Mouse (Mus musculus) forebrain, embryonic 11.5 days (tissue): ENCODE measurements around the gene Fuk. TPM values are rescaled to one million over a fixed set of nuclear protein-coding genes. Genes with fewer than 3 reads are reported as not detected.

ENCODE experiments used
- ATAC-seq: fragments of 200-750 bp; cut with Nextera tagmentation; replicated peaks from 2 replicates; pipeline ENCODE4 v1.8.0; 2017; ENCODE audit warnings: moderate TSS enrichment; ENCODE audit not compliant: low FRiP score
- DNase-seq: peaks from one replicate; pipeline ENCODE4 v3.0.0-alpha.2; 2017; ENCODE audit warnings: low spot score
- H3K27ac ChIP-seq: fragments of 300-500 bp; sonication (generic); 2 replicates; pipeline ENCODE4 v1.5.1; 2014; ENCODE audit warnings: low read depth, low read length
- H3K27me3 ChIP-seq: fragments of 300-500 bp; sonication (generic); 2 replicates; pipeline ENCODE4 v1.6.1; 2014; ENCODE audit warnings: mild to moderate bottlenecking, low read length, mixed read lengths; ENCODE audit not compliant: control insufficient read depth, insufficient read depth
- H3K36me3 ChIP-seq: fragments of 300-500 bp; sonication (generic); 2 replicates; pipeline ENCODE4 v1.6.1; 2014; ENCODE audit warnings: mild to moderate bottlenecking, low read length, moderate library complexity, mixed read lengths; ENCODE audit not compliant: control insufficient read depth, insufficient read depth
- H3K4me1 ChIP-seq: fragments of 300-500 bp; sonication (generic); replicated peaks from 2 replicates; pipeline ENCODE4 v1.6.1; 2014; ENCODE audit warnings: low read length, mixed read lengths; ENCODE audit not compliant: control insufficient read depth, insufficient read depth
- H3K4me2 ChIP-seq: fragments of 300-500 bp; sonication (generic); 2 replicates; pipeline ENCODE4 v1.6.1; 2014; ENCODE audit warnings: low read depth, mild to moderate bottlenecking, low read length, moderate library complexity, mixed read lengths; ENCODE audit not compliant: severe bottlenecking
- H3K4me3 ChIP-seq: fragments of 300-500 bp; sonication (generic); 2 replicates; pipeline ENCODE4 v1.5.1; 2014; ENCODE audit warnings: low read depth, low read length
- H3K9ac ChIP-seq: fragments of 300-500 bp; sonication (generic); 2 replicates; pipeline ENCODE4 v1.6.1; 2014; ENCODE audit warnings: low read length
- H3K9me3 ChIP-seq: fragments of 300-500 bp; sonication (generic); 2 replicates; pipeline ENCODE4 v1.6.1; 2016; ENCODE audit warnings: low read length, mixed read lengths; ENCODE audit not compliant: control insufficient read depth
- WGBS: fragments of 180-500 bp; shearing (Covaris S2); extraction: QIAGEN DNeasy Blood & Tissue Kit; methylation state at CpG from one replicate; pipeline ENCODE4 v1.1.7; 2014; 5-methylcytosine and 5-hydroxymethylcytosine counted together
- polyA plus RNA-seq: library from polyadenylated mRNA; unstranded; fragments of >200 nt; fragmentation: Nextera tagmentation; extraction: Ambion mirVana; gene quantifications from 2 replicates; pipeline ENCODE4 v1.2.1, GENCODE M21; 2014

Gene Fuk
- polyA plus RNA-seq, result 9.5 and 11.1 TPM in 2 replicates

DNA sequence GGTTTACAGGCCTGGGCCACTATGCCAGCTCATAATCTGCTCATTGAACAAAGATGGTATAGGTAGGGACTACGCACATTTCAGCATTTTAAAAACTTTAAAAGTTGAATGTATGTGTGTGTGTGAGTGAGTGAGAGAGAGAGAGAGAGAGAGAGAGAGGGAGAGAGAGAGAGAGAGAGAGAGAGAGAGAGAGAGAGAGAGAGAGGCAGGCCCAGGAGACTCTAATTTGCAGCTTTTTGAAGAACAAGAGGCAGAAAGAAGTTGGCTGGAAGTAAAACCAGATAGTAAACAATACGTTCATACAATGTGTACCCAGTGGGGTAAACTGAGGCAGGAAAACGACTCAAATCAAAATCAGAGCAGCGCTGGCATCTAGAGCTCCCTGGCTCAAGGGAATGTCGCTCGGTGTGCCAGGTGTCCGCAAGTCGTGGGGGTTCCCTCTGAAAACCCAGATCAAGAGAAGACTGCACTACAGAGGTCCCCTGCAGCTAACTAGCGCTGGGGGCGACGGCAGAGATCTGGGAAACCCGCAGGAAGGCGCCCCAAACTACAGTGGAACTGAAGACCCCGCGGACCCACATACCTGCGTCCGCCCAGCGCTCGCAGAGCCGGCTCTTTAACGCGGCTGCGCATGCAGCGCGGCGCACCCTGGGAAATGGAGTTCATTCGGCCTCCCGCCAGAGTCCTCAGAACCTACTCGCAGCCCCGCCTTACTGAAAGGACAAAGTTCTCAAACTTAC is at the start of gene Fuk:
Gene Fuk, minus strand, starts transcription at position 650 of the 740 bp plus-strand sequence.
- peak; percentile 95 for ATAC-seq
- H3K9ac ChIP-seq, result peak within 1 kb of the TSS; percentile 74
- peak within 1 kb of the TSS; percentile 71 for H3K4me3 ChIP-seq
- H3K4me1 ChIP-seq, result no peaks in the 10 kb centered on the region
- no peaks in the 10 kb centered on the region for H3K36me3 ChIP-seq
- peak within 1 kb of the TSS; percentile 63 for H3K4me2 ChIP-seq
- H3K9me3 ChIP-seq, result no peaks in the 10 kb centered on the region
- WGBS, result 3% methylated on average over 30 of the region's 30 CpGs
- H3K27me3 ChIP-seq, result no peaks in the 10 kb centered on the region
- no peak within 1 kb of the TSS for H3K27ac ChIP-seq
- peak; percentile 88 for DNase-seq

DNA sequence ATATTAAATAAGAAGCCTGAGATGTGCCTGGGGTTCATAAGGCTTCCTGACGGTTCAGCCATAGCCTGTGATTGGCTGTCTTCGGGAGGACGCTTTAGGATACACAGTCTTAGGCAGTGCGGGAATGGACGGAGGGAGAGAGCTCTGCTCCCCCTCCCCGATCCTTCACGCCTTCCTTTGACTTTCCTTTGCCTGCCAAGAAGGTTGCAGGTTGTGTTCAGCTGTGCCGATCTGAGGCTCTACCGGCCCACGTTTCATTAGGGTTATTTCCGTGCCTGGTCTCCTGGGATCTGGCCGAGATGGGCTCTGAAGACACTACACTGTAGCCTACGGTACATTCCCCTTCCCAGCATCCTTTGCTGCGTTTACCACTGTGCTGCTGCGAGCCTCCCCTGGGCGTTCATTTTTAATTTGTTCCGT is 47.8 kb upstream of the Fuk start:
- no peaks in the 10 kb centered on the region for H3K27me3 ChIP-seq
- H3K9ac ChIP-seq, result no peak overlapping the region
- ATAC-seq (no peak), DNase-seq (no peak)
- H3K4me1 ChIP-seq, result no peaks in the 10 kb centered on the region
- no peak overlapping the region for H3K4me3 ChIP-seq
- H3K36me3 ChIP-seq, result no peaks in the 10 kb centered on the region; the same call in 1 of the 2 replicates
- H3K4me2 ChIP-seq, result no peak overlapping the region
- H3K9me3 ChIP-seq, result no peaks in the 10 kb centered on the region
- WGBS, result 87% methylated on average over 17 of the region's 17 CpGs
- H3K27ac ChIP-seq, result no peak overlapping the region

DNA sequence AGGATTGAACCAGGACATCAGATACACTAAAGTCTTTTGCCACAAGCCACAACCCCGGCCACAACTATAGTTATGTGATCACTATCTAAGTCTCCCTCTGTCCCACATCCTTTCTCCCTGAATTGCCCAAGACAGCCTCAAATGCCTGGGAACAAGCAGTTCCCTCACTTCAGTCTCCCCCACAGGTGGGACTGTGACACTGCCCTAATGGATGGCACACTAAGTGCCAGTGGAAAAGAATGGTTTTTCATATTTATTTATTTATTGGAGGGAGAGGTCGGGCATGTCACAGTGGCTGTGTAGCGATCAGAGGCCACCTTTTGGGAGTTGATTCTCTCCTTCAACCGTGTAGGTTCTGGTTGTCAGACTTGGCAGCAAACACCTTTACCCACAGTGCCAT is 43.4 kb upstream of the Fuk start:
- H3K27me3 ChIP-seq, result no peaks in the 10 kb centered on the region
- no peak overlapping the region for H3K9ac ChIP-seq
- H3K27ac ChIP-seq, result no peak overlapping the region
- no peaks in the 10 kb centered on the region for H3K36me3 ChIP-seq
- H3K4me2 ChIP-seq, result no peak overlapping the region
- no peaks in the 10 kb centered on the region for H3K9me3 ChIP-seq
- no peak overlapping the region for H3K4me3 ChIP-seq
- H3K4me1 ChIP-seq, result no peaks in the 10 kb centered on the region
- WGBS, result 87% methylated on average over 4 of the region's 4 CpGs
- no peak for DNase-seq
- ATAC-seq, result no peak

DNA sequence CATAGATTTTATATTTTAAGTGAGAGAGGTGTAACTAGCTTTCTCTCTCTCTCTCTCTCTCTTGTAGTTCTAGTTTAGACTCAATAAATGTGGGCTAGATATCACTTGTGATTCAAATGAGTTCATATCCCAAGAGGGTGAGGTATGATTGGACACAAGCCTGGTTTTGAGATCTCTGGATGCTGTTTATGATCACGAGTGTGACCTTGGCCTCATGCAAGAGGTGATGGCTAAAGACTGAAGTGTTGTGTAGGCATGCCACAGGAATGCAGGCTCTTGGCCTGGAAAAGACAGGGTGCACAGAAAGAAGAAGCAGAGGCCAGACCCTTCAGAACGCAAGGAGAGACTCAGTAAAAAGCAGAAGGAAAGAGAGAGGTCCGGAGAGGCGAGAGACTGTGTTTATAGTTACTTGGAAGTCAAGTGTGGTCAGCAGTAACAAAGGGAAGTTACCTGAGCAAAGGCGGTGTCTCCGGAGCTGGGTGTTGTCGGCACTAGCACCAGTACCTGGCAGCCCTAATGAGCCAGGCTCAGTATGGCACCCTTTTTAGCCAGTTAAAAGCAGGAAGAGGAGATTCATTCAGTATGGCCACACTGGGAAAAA is 42.1 kb upstream of the Fuk start:
- no peaks in the 10 kb centered on the region for H3K27me3 ChIP-seq
- ATAC-seq (no peak), DNase-seq (no peak)
- no peak overlapping the region for H3K9ac ChIP-seq
- no peaks in the 10 kb centered on the region for H3K4me1 ChIP-seq
- H3K4me3 ChIP-seq, result no peak overlapping the region
- H3K9me3 ChIP-seq, result no peaks in the 10 kb centered on the region
- no peak overlapping the region for H3K27ac ChIP-seq
- 88% methylated on average over 7 of the region's 7 CpGs for WGBS
- H3K4me2 ChIP-seq, result no peak overlapping the region
- H3K36me3 ChIP-seq, result no peaks in the 10 kb centered on the region

DNA sequence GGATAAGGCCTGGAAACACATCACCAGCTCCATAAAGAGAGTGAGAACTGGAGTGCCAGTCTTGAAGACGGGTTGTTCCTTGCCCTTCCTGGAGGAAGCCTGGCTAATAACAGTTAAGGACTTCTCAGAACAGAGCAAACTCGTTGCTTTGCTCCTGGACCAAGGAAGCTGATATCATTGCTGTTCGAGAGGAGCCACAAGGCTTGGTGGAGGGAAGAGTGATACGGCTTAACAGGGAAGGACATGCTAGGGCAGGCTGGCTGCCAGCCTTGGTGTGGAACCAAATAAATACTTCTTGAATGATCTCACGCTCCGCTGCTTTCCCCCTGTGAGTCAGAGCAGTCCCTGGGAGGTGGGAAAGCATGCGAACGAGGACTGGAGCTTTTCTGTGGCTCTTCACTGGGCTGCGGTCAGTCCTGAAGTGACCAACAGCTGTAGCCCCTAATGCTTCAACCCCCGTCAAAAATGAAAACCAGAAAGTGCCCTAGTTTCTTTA is 39.2 kb upstream of the Fuk start:
- Histone ChIP-seq H3K27me3 (no peaks in the 10 kb centered on the region), H3K4me2 (no peak overlapping the region), H3K4me3 (no peak overlapping the region), H3K9me3 (no peaks in the 10 kb centered on the region), H3K4me1 (no peaks in the 10 kb centered on the region), H3K36me3 (no peaks in the 10 kb centered on the region), H3K9ac (no peak overlapping the region), H3K27ac (no peak overlapping the region)
- DNase-seq (no peak), ATAC-seq (no peak)
- WGBS, result 71% methylated on average over 10 of the region's 10 CpGs

DNA sequence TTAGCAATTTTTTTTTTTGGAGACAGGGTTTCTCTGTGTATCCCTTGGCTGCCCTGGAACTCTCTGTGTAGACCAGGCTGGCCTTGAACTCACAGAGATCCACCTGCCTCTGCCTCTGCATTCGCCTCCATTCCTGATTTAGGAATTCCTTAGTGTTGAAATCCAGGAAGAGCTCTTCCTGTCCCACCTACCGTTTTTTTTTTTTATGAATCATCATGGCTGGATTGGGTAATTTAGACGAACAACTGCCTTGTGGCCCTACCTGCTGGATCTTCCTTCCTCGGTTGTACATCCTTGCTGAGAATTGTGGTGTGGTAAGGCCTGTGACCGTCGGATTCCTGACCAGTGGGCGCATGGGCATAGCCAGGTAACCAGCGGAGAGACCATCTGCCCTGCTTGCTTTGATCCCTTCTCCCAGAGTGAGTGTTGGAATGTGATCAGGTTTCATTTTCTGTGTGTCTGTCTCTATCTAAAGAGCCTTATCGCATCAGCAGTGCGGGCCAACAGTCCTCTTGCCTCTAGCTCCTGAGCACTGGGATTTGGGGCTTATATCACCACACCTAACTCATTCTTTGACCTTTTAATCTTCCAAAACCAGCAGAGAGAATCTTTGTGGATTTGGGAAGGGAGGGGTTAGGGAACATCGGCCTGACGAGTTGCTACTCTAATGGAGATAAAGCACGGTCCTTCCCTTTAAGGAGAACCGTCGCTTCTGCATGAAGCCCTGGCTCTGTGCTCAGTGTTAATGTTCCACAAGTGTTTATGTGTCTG is 38.6 kb upstream of the Fuk start:
- Histone ChIP-seq H3K4me3 (no peak overlapping the region), H3K9ac (no peak overlapping the region), H3K27ac (no peak overlapping the region), H3K4me1 (no peaks in the 10 kb centered on the region), H3K4me2 (no peak overlapping the region), H3K9me3 (no peaks in the 10 kb centered on the region), H3K27me3 (no peaks in the 10 kb centered on the region), H3K36me3 (no peaks in the 10 kb centered on the region)
- ATAC-seq (no peak), DNase-seq (no peak)
- WGBS, result 92% methylated on average over 15 of the region's 15 CpGs

DNA sequence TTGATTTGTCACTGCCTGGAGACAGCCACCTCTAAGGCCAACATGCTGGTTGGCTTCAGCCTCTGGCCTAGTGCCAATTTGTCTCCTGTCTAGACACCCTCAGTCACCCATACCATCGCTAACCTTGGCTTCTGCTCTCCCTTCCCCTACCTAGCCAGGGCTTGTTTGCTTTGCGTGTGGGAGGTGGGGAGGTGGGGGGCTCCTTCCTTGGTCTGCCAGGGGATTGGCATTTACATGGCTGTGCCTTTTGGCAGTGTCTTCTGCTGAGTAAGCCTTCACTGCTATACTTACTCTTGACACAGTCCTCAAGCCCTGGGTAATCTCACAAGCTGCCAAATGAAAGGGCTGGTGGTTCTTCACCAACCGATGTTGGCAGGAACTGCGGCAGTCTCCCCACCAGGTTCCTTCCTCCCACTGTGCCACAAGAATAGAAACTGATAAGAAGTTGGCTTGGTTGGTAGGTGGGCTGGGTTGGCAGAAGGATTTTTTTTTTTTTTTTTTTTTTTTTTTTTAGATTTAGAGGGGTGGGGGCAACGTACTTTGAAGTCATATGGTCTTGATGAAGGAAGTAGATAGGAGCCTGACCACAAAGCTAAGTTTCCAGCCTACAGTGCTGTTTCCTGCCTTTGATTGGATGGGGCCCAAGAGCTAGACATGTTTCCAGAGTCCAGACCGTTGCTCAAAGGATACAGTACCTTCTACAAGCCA is 36.7 kb upstream of the Fuk start:
- Histone ChIP-seq H3K4me3 (no peak overlapping the region), H3K27me3 (no peaks in the 10 kb centered on the region), H3K4me1 (no peaks in the 10 kb centered on the region), H3K27ac (no peak overlapping the region), H3K36me3 (no peaks in the 10 kb centered on the region; the same call in 1 of the 2 replicates), H3K9ac (no peak overlapping the region), H3K9me3 (no peaks in the 10 kb centered on the region), H3K4me2 (no peak overlapping the region)
- no peak for ATAC-seq
- 85% methylated on average over 6 of the region's 6 CpGs for WGBS
- no peak for DNase-seq

DNA sequence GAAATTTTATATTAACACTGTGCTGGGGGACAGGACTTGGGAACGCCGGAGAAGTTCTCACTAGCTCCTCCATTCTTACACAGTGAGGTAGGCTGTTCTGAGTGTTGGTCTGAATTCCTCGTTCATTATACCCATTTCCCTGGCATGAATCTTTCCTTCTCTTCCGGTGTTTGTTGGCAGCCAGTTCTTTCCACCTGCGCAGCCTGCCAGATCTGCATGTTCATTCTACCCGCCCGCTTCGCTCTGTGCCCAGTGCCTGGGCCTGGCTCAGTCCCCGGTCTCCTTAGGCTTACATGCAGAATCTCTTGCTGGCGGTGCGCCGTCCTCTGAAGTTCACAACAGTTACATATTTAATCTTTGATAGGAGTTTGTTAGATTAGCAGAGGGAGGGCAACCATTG is 33.9 kb upstream of the Fuk start:
- 95% methylated on average over 12 of the region's 12 CpGs for WGBS

More for the DNA sequence above, 33.9 kb upstream of the Fuk start:
- no peaks in the 10 kb centered on the region for H3K9me3 ChIP-seq
- no peak overlapping the region for H3K4me2 ChIP-seq
- DNase-seq (no peak), ATAC-seq (no peak)
- no peak overlapping the region for H3K4me3 ChIP-seq
- no peaks in the 10 kb centered on the region for H3K27me3 ChIP-seq
- H3K4me1 ChIP-seq, result no peaks in the 10 kb centered on the region
- no peak overlapping the region for H3K9ac ChIP-seq
- H3K36me3 ChIP-seq, result no peaks in the 10 kb centered on the region; the same call in 1 of the 2 replicates
- H3K27ac ChIP-seq, result no peak overlapping the region
